In the genomic region with DNA sequence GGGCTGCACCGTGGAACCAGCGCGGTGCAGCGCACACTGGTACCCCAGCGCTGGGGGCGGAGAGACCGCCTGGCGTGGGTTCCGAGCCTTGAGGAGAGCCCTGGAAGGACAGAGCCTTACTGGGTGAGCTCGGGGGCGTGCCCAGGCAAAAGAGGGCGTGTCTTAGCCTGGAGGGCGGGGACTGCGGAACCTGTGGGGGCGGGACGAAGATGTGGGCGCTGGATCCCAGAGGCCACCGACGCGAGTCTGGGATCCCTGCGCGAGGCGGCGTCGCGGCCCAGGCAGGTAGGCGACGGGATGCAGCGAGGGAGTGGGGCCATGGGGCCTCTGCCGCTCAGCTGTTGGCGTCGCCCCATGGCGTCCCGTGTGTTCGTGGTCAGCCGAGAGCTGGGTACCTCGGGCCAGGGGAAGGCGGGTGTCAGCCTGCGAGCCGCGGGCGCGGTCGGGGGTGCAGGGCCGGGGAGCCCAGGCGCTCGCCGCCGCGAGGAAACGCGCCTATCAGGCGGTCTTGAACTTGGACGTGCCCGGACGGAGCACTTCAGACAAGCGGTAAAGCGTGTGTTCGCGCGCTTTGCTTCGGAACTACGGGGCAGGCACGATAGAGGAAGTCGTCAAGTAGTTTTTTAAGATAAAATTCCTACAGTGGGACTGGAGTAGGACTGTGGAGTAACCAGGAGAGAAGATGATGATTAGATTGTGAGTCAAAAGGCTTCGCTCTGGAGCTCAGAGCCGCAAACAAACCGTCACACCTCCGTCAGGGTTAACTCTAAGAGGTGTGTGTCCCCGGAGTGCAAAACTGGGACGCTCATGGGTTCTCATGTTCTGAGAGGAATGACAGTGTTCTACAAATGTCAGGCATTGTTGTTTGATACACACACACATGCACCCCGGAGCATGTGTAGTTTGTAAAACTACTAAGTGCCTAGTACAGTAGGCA, we compare ENCODE assay signal across 8 mouse cellular contexts. TPM values are rescaled to one million over a fixed set of nuclear protein-coding genes. Genes with fewer than 3 reads are reported as not detected.
DNase-seq lines count a peak whose midpoint lies in the region; ATAC-seq and TF ChIP-seq lines count a peak whose summit lies in the region.

A gene (plus strand): TSS at position 151 of the 937 bp plus-strand sequence.

- H3K9me3 ChIP-seq in limb, embryonic 13.5 days = no peaks in the 10 kb centered on the region
- H3K9me3 ChIP-seq in midbrain, embryonic 15.5 days = no peaks in the 10 kb centered on the region

- peak; percentile 96 for ATAC-seq in limb, embryonic 13.5 days (ENCODE audit: low FRiP score, low read depth)
- ATAC-seq in midbrain, embryonic 15.5 days (replicated peaks) = peak; percentile 95

- no peak for TF ChIP-seq POLR2A in bone marrow macrophage, adult 2 months (IDR thresholded peaks at IDR 0.05; ENCODE audit: borderline replicate concordance, low read depth, low read length)
- peak; percentile 87 for TF ChIP-seq POLR2A in embryonic fibroblast, embryonic 13.5 days (IDR thresholded peaks at IDR 0.05; ENCODE audit: low read depth, low read length)

- TF ChIP-seq CTCF in bone marrow macrophage, adult 2 months (IDR thresholded peaks at IDR 0.05; ENCODE audit: low read depth, low read length) = no peak
- no peak for TF ChIP-seq CTCF in embryonic fibroblast, embryonic 13.5 days (IDR thresholded peaks at IDR 0.05; ENCODE audit: borderline replicate concordance, insufficient read depth, low read length)

- no peaks in the 10 kb centered on the region for H3K36me3 ChIP-seq in limb, embryonic 13.5 days
- H3K36me3 ChIP-seq in midbrain, embryonic 15.5 days (replicated peaks) = no peaks in the 10 kb centered on the region

- no peaks in the 10 kb centered on the region for H3K27me3 ChIP-seq in limb, embryonic 13.5 days
- peaks cover 18% of the 10 kb centered on the region; the same call in 1 of the 2 replicates for H3K27me3 ChIP-seq in midbrain, embryonic 15.5 days (replicated peaks)

- under 1% methylated on average over 67 of the region's 72 CpGs for WGBS in limb, embryonic 13.5 days
- 1% methylated on average over 72 of the region's 72 CpGs for WGBS in midbrain, embryonic 15.5 days

- H3K4me1 ChIP-seq in bone marrow macrophage, adult 2 months (ENCODE audit: control insufficient read depth, insufficient read depth, low read length) = no peaks in the 10 kb centered on the region; the same call in 1 of the 2 replicates
- H3K4me1 ChIP-seq in embryonic fibroblast, embryonic 13.5 days (ENCODE audit: control insufficient read depth, insufficient read depth, low read length) = no peaks in the 10 kb centered on the region
- 0 out of 2 replicates have a peak, but pooled peaks cover 13% of the 10 kb centered on the region for H3K4me1 ChIP-seq in limb, embryonic 13.5 days
- peaks cover 15% of the 10 kb centered on the region for H3K4me1 ChIP-seq in midbrain, embryonic 15.5 days

- H3K4me2 ChIP-seq in limb, embryonic 13.5 days (replicated peaks) = peak within 1 kb of the TSS; percentile 89
- peak within 1 kb of the TSS; percentile 97 for H3K4me2 ChIP-seq in midbrain, embryonic 15.5 days

- H3K9ac ChIP-seq in limb, embryonic 13.5 days = peak within 1 kb of the TSS; percentile 75
- peak within 1 kb of the TSS; percentile 47 for H3K9ac ChIP-seq in midbrain, embryonic 15.5 days

- H3K27ac ChIP-seq in bone marrow macrophage, adult 2 months (ENCODE audit: insufficient read depth, low read depth, low read length) = peak within 1 kb of the TSS; percentile 24
- H3K27ac ChIP-seq in embryonic fibroblast, embryonic 13.5 days (ENCODE audit: insufficient read depth, low read length) = 0 out of 2 replicates have a peak within 1 kb of the TSS, but pooled peaks have one; percentile 2
- H3K27ac ChIP-seq in limb, embryonic 13.5 days = peak within 1 kb of the TSS; percentile 81
- H3K27ac ChIP-seq in midbrain, embryonic 15.5 days = no peak within 1 kb of the TSS

- peak; percentile 94 for DNase-seq in B cell, adult 2 months
- peak; percentile 90 to 92 for DNase-seq in heart, adult 9 months (ENCODE audit: low spot score in 2 of 2)
- peak; percentile 95 for DNase-seq in kidney, adult 9 months
- peak; percentile 79 to 91 for DNase-seq in spleen, adult 18-20 months

- peak within 1 kb of the TSS; percentile 90 for H3K4me3 ChIP-seq in bone marrow macrophage, adult 2 months (ENCODE audit: insufficient read depth, low read length)
- H3K4me3 ChIP-seq in embryonic fibroblast, embryonic 13.5 days (ENCODE audit: insufficient read depth, low read length) = peak within 1 kb of the TSS; percentile 66
- H3K4me3 ChIP-seq in limb, embryonic 13.5 days = peak within 1 kb of the TSS; percentile 77
- peak within 1 kb of the TSS; percentile 65 for H3K4me3 ChIP-seq in midbrain, embryonic 15.5 days

RNA-seq across cellular contexts. Expression of the gene that starts here (rescaled TPM):
- polyA plus RNA-seq in bone marrow macrophage, adult 2 months (2012; ENCODE audit: insufficient read depth, insufficient read length, missing spikeins) = 6.0 and 6.5 TPM in 2 replicates
- 4.8 and 5.3 TPM in 2 replicates for polyA plus RNA-seq in embryonic fibroblast, embryonic 13.5 days (2011; ENCODE audit: insufficient read length, low read depth, missing spikeins)
- polyA plus RNA-seq in limb, embryonic 13.5 days (2015; fragmentation: Nextera tagmentation; extraction: Ambion mirVana) = 8.3 and 10.1 TPM in 2 replicates
- polyA plus RNA-seq in midbrain, embryonic 15.5 days (2015; fragmentation: Nextera tagmentation; extraction: Ambion mirVana) = 1.3 and 1.4 TPM in 2 replicates
